Mouse (Mus musculus) limb, embryonic 11.5 days (tissue): Measurements from ENCODE around the gene Ccdc62. TPM values are rescaled to one million over a fixed set of nuclear protein-coding genes. Genes with fewer than 3 reads are reported as not detected.

Experiments used
- ATAC-seq: fragments of 200-750 bp; cut with Nextera tagmentation; 2 replicates; pipeline ENCODE4 v1.8.0; 2017; ENCODE audit warnings: low read depth; ENCODE audit not compliant: insufficient number of reproducible peaks, low FRiP score, low TSS enrichment
- DNase-seq: peaks from one replicate; pipeline ENCODE4 v3.0.0-alpha.2; 2015; ENCODE audit warnings: low spot score
- H3K27ac ChIP-seq: fragments of 300-500 bp; sonication (generic); replicated peaks from 2 replicates; pipeline ENCODE4 v1.5.1; 2014; ENCODE audit warnings: low read depth, mild to moderate bottlenecking, low read length
- H3K27me3 ChIP-seq: fragments of 300-500 bp; sonication (generic); 2 replicates; pipeline ENCODE4 v1.6.1; 2014; ENCODE audit warnings: mild to moderate bottlenecking, low read length, mixed read lengths; ENCODE audit not compliant: control insufficient read depth, insufficient read depth
- H3K36me3 ChIP-seq: fragments of 300-500 bp; sonication (generic); 2 replicates; pipeline ENCODE4 v1.6.1; 2014; ENCODE audit warnings: mild to moderate bottlenecking, low read length, moderate library complexity, mixed read lengths; ENCODE audit not compliant: control insufficient read depth, insufficient read depth
- H3K4me1 ChIP-seq: fragments of 300-500 bp; sonication (generic); 2 replicates; pipeline ENCODE4 v1.6.1; 2014; ENCODE audit warnings: low read length, mixed read lengths; ENCODE audit not compliant: control insufficient read depth, insufficient read depth
- H3K4me2 ChIP-seq: fragments of 300-500 bp; sonication (generic); 2 replicates; pipeline ENCODE4 v1.6.1; 2014; ENCODE audit warnings: low read depth, mild to moderate bottlenecking, moderate library complexity; ENCODE audit not compliant: severe bottlenecking
- H3K4me3 ChIP-seq: fragments of 300-500 bp; sonication (generic); 2 replicates; pipeline ENCODE4 v1.5.1; 2014; ENCODE audit warnings: low read depth, low read length
- H3K9ac ChIP-seq: fragments of 300-500 bp; sonication (generic); 2 replicates; pipeline ENCODE4 v1.6.1; 2014; ENCODE audit warnings: mild to moderate bottlenecking, low read length
- H3K9me3 ChIP-seq: fragments of 300-500 bp; sonication (generic); 2 replicates; pipeline ENCODE4 v1.6.1; 2016; ENCODE audit warnings: low read length; ENCODE audit not compliant: control insufficient read depth
- WGBS: fragments of 180-500 bp; shearing (Covaris S2); extraction: QIAGEN DNeasy Blood & Tissue Kit; methylation state at CpG from one replicate; pipeline ENCODE4 v1.1.7; 2014; 5-methylcytosine and 5-hydroxymethylcytosine counted together
- microRNA-seq: library from miRNA; unstranded; fragments of <30 nt; microRNA quantifications from one replicate; pipeline ENCODE4, GENCODE M21; 2016
- polyA plus RNA-seq: library from polyadenylated mRNA; unstranded; fragments of >200 nt; fragmentation: Nextera tagmentation; extraction: Ambion mirVana; gene quantifications from 2 replicates; pipeline ENCODE4 v1.2.1, GENCODE M21; 2014

Gene Ccdc62
- polyA plus RNA-seq, 1 experiment from 2014 or later, result 7.3 TPM

DNA sequence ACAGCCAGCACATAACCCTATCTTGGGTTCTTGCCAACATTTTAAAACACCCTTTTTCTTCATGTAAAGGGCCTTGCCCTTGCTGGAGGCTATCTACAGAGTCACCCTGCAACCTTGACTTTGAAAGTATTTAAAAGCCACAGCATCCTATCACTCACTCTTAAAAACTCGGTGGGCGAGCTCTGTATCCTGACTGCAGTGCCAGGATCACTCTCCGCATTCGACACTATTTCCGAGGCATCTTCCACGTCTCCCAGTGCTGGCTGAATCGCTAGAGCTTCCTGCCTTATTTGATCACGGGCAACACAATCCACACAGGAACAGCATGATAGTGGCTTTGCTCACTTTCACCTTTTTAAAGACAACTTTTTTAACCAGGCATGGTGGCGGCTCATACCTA is 87.5 kb downstream of the Ccdc62 start:
- Histone ChIP-seq H3K9me3 (no peaks in the 10 kb centered on the region), H3K4me3 (no peak overlapping the region), H3K4me2 (no peak overlapping the region), H3K27me3 (no peaks in the 10 kb centered on the region), H3K9ac (no peak overlapping the region), H3K27ac (no peak overlapping the region), H3K36me3 (no peaks in the 10 kb centered on the region; the same call in 1 of the 2 replicates), H3K4me1 (peaks cover 4% of the 10 kb centered on the region)
- no peak for DNase-seq
- 88% methylated on average over 9 of the region's 9 CpGs for WGBS
- ATAC-seq, result no peak

DNA sequence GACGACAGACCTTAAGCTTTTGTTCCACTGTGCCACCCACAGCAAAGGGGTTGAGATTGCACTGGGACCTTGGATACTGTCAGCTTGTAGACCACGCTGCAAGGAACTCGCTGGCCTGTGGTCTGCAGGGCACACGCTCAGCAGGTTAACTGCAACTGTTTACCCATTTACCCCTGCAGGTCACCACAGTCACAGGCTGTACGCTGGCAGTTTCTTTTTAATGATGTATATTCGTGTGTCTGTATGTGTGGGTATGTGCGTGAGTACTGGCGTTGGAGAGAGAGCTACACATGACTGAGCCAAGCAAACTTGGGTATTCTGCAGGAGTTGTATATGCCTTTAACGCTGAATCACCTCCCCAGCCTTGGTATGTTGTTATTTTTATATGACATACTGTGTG is 88.2 kb downstream of the Ccdc62 start:
- H3K4me1 ChIP-seq, result peaks cover 4% of the 10 kb centered on the region; the same call in 1 of the 2 replicates
- WGBS, result 84% methylated on average over 9 of the region's 9 CpGs
- DNase-seq, result no peak
- H3K27ac ChIP-seq, result no peak overlapping the region
- no peaks in the 10 kb centered on the region for H3K27me3 ChIP-seq
- no peak overlapping the region for H3K9ac ChIP-seq
- ATAC-seq, result no peak
- no peak overlapping the region for H3K4me3 ChIP-seq
- no peaks in the 10 kb centered on the region for H3K9me3 ChIP-seq
- no peaks in the 10 kb centered on the region; the same call in 1 of the 2 replicates for H3K36me3 ChIP-seq
- H3K4me2 ChIP-seq, result no peak overlapping the region

Small RNAs within 50 kb of the gene (microRNA-seq; reads per million reads assigned to microRNA genes)
- gene Mir7032, result not detected

Other genes starting within 250 kb of the Ccdc62 start
- 37.8 and 44.9 TPM in 2 replicates for gene Clip1, start 246.1 kb upstream of the Ccdc62 start, polyA plus RNA-seq
- 100 and 106 TPM in 2 replicates for gene Zcchc8, start 209.6 kb upstream of the Ccdc62 start, polyA plus RNA-seq
- 166 and 167 TPM in 2 replicates for gene Rsrc2, start 181.3 kb upstream of the Ccdc62 start, polyA plus RNA-seq
- 38.8 and 47.5 TPM in 2 replicates for gene Kntc1, start 181.0 kb upstream of the Ccdc62 start, polyA plus RNA-seq
- gene Hcar2, start 65.2 kb upstream of the Ccdc62 start, polyA plus RNA-seq, result not detected in 2 replicates
- 0.11 TPM in 1 of 2 replicates, not detected in the other for gene Hcar1, start 50.7 kb upstream of the Ccdc62 start, polyA plus RNA-seq
- gene Denr, start 23.5 kb upstream of the Ccdc62 start, polyA plus RNA-seq, result 186 and 187 TPM in 2 replicates
- gene Gm43518, start 3.3 kb upstream of the Ccdc62 start, polyA plus RNA-seq, result 0.25 and 1.4 TPM in 2 replicates
- gene Hip1r, start 42.9 kb downstream of the Ccdc62 start, polyA plus RNA-seq, result 3.8 and 4.2 TPM in 2 replicates
- 32.8 and 33.0 TPM in 2 replicates for gene Vps37b, start 101.6 kb downstream of the Ccdc62 start, polyA plus RNA-seq
- 0.20 and 0.47 TPM in 2 replicates for gene Abcb9, start 165.1 kb downstream of the Ccdc62 start, polyA plus RNA-seq
- gene Ogfod2, start 181.6 kb downstream of the Ccdc62 start, polyA plus RNA-seq, result 8.0 and 11.5 TPM in 2 replicates
- gene Arl6ip4, start 185.4 kb downstream of the Ccdc62 start, polyA plus RNA-seq, result 116 TPM in 2 replicates